8 mouse cellular contexts compared by ENCODE assay signal in genomic region chr13:63566018-63567015, GRCm38 (mm10). TPM values are rescaled to one million over a fixed set of nuclear protein-coding genes. Genes with fewer than 3 reads are reported as not detected.
DNase-seq lines count a peak whose midpoint lies in the region; ATAC-seq and TF ChIP-seq lines count a peak whose summit lies in the region.

No protein-coding gene starts in this region.

- H3K27me3 ChIP-seq in forebrain, embryonic 14.5 days (replicated peaks; ENCODE audit: control insufficient read depth, insufficient read depth, low read length), result peaks cover 22% of the 10 kb centered on the region
- H3K27me3 ChIP-seq in lung, embryonic 15.5 days, result no peaks in the 10 kb centered on the region

- DNase-seq in ES-E14 (ENCODE audit: low read depth, low spot score), result peak; percentile 77
- DNase-seq in cerebellum, adult 11 months, result peak; percentile 80
- DNase-seq in forebrain, embryonic 14.5 days (ENCODE audit: low spot score), result peak; percentile 98
- peak; percentile 76 for DNase-seq in heart, postnatal 25 days (ENCODE audit: low spot score)
- DNase-seq in layer of hippocampus, adult 8-10 months (ENCODE audit: low spot score in 2 of 2), result peak; percentile 84 to 89
- peak; percentile 69 for DNase-seq in ovary, postnatal 10 days (ENCODE audit: low spot score)
- peak; percentile 46 to 47 for DNase-seq in thymus, postnatal 10 days (ENCODE audit: low spot score in 2 of 2)

- H3K4me1 ChIP-seq in ES-E14 (ENCODE audit: control insufficient read depth in 2 of 2, insufficient read depth in 2 of 2, low read length in 2 of 2, poor library complexity in 1 of 2), result peaks cover 7 to 12% of the 10 kb centered on the region in 2 experiments; a peak in 2 of 4 replicates
- H3K4me1 ChIP-seq in forebrain, embryonic 14.5 days (ENCODE audit: control insufficient read depth, insufficient read depth, low read length), result peaks cover 26% of the 10 kb centered on the region
- H3K4me1 ChIP-seq in lung, embryonic 15.5 days, result peaks cover 39% of the 10 kb centered on the region

- peak; percentile 70 for ATAC-seq in forebrain, embryonic 14.5 days
- peak; percentile 77 for ATAC-seq in lung, embryonic 15.5 days (ENCODE audit: borderline replicate concordance, extremely low read depth, low FRiP score, low TSS enrichment)

- intact Hi-C loops in heart, postnatal 25 days (cut with DNase I), result loop anchor here (10.0 kb wide), 2 partner anchors 302 to 588 kb away; partner anchors contain the start of gene Zfp367

- peak overlapping the region; percentile 90 to 96 for H3K4me3 ChIP-seq in ES-E14 (ENCODE audit: insufficient read depth in 1 of 2, low read depth in 1 of 2, low read length in 2 of 2, poor library complexity in 1 of 2, severe bottlenecking in 1 of 2)
- H3K4me3 ChIP-seq in forebrain, embryonic 14.5 days (ENCODE audit: low read depth, low read length), result peak overlapping the region; percentile 85
- peak overlapping the region; percentile 89 for H3K4me3 ChIP-seq in lung, embryonic 15.5 days

- H3K4me2 ChIP-seq in forebrain, embryonic 14.5 days (ENCODE audit: low read length), result peak overlapping the region; percentile 98
- peak overlapping the region; percentile 88 for H3K4me2 ChIP-seq in lung, embryonic 15.5 days

- peak overlapping the region; percentile 88 for H3K9ac ChIP-seq in ES-E14 (ENCODE audit: insufficient read depth, low read depth, low read length, poor library complexity, severe bottlenecking)
- peak overlapping the region; percentile 89 for H3K9ac ChIP-seq in forebrain, embryonic 14.5 days (ENCODE audit: low read length)
- peak overlapping the region; percentile 96 for H3K9ac ChIP-seq in lung, embryonic 15.5 days

- WGBS in forebrain, embryonic 14.5 days, result under 1% methylated on average over 46 of the region's 46 CpGs
- under 1% methylated on average over 46 of the region's 46 CpGs for WGBS in lung, embryonic 15.5 days

- H3K36me3 ChIP-seq in ES-E14 (ENCODE audit: control insufficient read depth, insufficient read depth, low read length, poor library complexity, severe bottlenecking), result peaks cover 3% of the 10 kb centered on the region; the same call in 1 of the 2 replicates
- no peaks in the 10 kb centered on the region for H3K36me3 ChIP-seq in forebrain, embryonic 14.5 days (ENCODE audit: control insufficient read depth, insufficient read depth, low read length)
- H3K36me3 ChIP-seq in lung, embryonic 15.5 days, result no peaks in the 10 kb centered on the region

- H3K27ac ChIP-seq in ES-E14 (ENCODE audit: insufficient read depth, low read depth, low read length, poor library complexity, severe bottlenecking), result peak overlapping the region; percentile 47
- peak overlapping the region; percentile 98 for H3K27ac ChIP-seq in forebrain, embryonic 14.5 days (ENCODE audit: low read depth, low read length)
- H3K27ac ChIP-seq in lung, embryonic 15.5 days, result peak overlapping the region; percentile 100

- in situ Hi-C loops in ES-E14 (cut with MboI; ENCODE audit: low sequenced_read_pairs in 2 of 2, unreplicated experiment in 2 of 2), result no loop called here

- no peaks in the 10 kb centered on the region for H3K9me3 ChIP-seq in ES-E14 (ENCODE audit: control insufficient read depth, insufficient read depth, low read depth, low read length)
- H3K9me3 ChIP-seq in forebrain, embryonic 14.5 days (replicated peaks; ENCODE audit: control insufficient read depth, low read length), result no peaks in the 10 kb centered on the region
- H3K9me3 ChIP-seq in lung, embryonic 15.5 days, result no peaks in the 10 kb centered on the region

TF ChIP-seq in ES-E14, 5 proteins besides CTCF, POLR2A, EP300 and RAD21:
- TF ChIP-seq ZNF384 (IDR thresholded peaks at IDR 0.05; ENCODE audit: low read depth, low read length), result no peak
- peak; percentile 63; the same call in 1 of the 2 replicates for TF ChIP-seq MAFK (IDR thresholded peaks at IDR 0.05; ENCODE audit: insufficient read depth, low read depth, low read length)

RNA-seq across cellular contexts. Expression of gene Ptch1, which starts 7.1 kb away (rescaled TPM):
- 21.6 and 63.8 TPM in 2 replicates for total RNA-seq in ES-E14 (2012; rRNA removed)
- 9.7 and 11.3 TPM in 2 replicates for polyA plus RNA-seq in forebrain, embryonic 14.5 days (2014; fragmentation: Nextera tagmentation; extraction: Ambion mirVana)
- 10 to 100 TPM; 12.4 to 14.9 TPM for total RNA-seq in heart, postnatal 25 days (2021)
- 10 to 100 TPM; 43.2 to 67.4 (median 50.6) TPM for total RNA-seq in layer of hippocampus, adult 8-10 months (2022)
- 34.8 and 36.8 TPM in 2 replicates for polyA plus RNA-seq in lung, embryonic 15.5 days (2015; fragmentation: Nextera tagmentation; extraction: Ambion mirVana)

Comparison
In these comparisons a context has a peak if more than half of its experiments do, and no peak if none do; other contexts are left out.
1. Peak in every context shown above with its lines: DNase-seq, ATAC-seq, H3K4me3 ChIP-seq and H3K27ac ChIP-seq.
2. DNase-seq: peak in every context shown above with its lines; median percentile 98 in forebrain, embryonic 14.5 days; 86 in layer of hippocampus, adult 8-10 months; 80 in cerebellum, adult 11 months; 77 in ES-E14; 76 in heart, postnatal 25 days; 69 in ovary, postnatal 10 days; 46 in thymus, postnatal 10 days.
3. H3K27ac ChIP-seq: peak in every context shown above with its lines; median percentile 100 in lung, embryonic 15.5 days; 98 in forebrain, embryonic 14.5 days; 47 in ES-E14.